Mouse (Mus musculus) liver, embryonic 15.5 days (tissue): ENCODE data around the gene Cdc42ep2. TPM values are rescaled to one million over a fixed set of nuclear protein-coding genes. Genes with fewer than 3 reads are reported as not detected.

Experiments
- ATAC-seq: fragments of 200-750 bp; cut with Nextera tagmentation; 2 replicates; pipeline ENCODE4 v1.8.0; 2017; ENCODE audit warnings: moderate number of reproducible peaks, mild to moderate bottlenecking, moderate library complexity; ENCODE audit not compliant: insufficient read depth
- H3K27ac ChIP-seq: fragments of 300-500 bp; sonication (generic); replicated peaks from 2 replicates; pipeline ENCODE4 v1.5.1; 2015; ENCODE audit warnings: mild to moderate bottlenecking, inconsistent platforms
- H3K27me3 ChIP-seq: fragments of 300-500 bp; sonication (generic); 2 replicates; pipeline ENCODE4 v1.6.1; 2015; ENCODE audit warnings: mild to moderate bottlenecking, inconsistent platforms
- H3K36me3 ChIP-seq: fragments of 300-500 bp; sonication (generic); replicated peaks from 2 replicates; pipeline ENCODE4 v1.6.1; 2015; ENCODE audit warnings: moderate library complexity, mild to moderate bottlenecking, inconsistent platforms
- H3K4me1 ChIP-seq: fragments of 300-500 bp; sonication (generic); replicated peaks from 2 replicates; pipeline ENCODE4 v1.6.1; 2015; ENCODE audit warnings: inconsistent platforms
- H3K4me2 ChIP-seq: fragments of 300-500 bp; sonication (generic); 2 replicates; pipeline ENCODE4 v1.6.1; 2015; ENCODE audit warnings: moderate library complexity, mild to moderate bottlenecking, inconsistent platforms
- H3K4me3 ChIP-seq: fragments of 300-500 bp; sonication (generic); replicated peaks from 2 replicates; pipeline ENCODE4 v1.5.1; 2015; ENCODE audit warnings: mild to moderate bottlenecking, inconsistent platforms
- H3K9ac ChIP-seq: fragments of 300-500 bp; sonication (generic); 2 replicates; pipeline ENCODE4 v1.6.1; 2015; ENCODE audit warnings: moderate library complexity, mild to moderate bottlenecking, inconsistent platforms
- H3K9me3 ChIP-seq: fragments of 300-500 bp; sonication (generic); replicated peaks from 2 replicates; pipeline ENCODE4 v1.6.1; 2016; ENCODE audit warnings: inconsistent platforms
- WGBS: fragments of 180-500 bp; shearing (Covaris S2); methylation state at CpG from one replicate; pipeline ENCODE4 v1.1.7; 2015; ENCODE audit warnings: mixed read lengths; ENCODE audit not compliant: insufficient replicate concordance; 5-methylcytosine and 5-hydroxymethylcytosine counted together
- polyA plus RNA-seq: library from polyadenylated mRNA; unstranded; fragments of >200 nt; fragmentation: Nextera tagmentation; extraction: Ambion mirVana; gene quantifications from 2 replicates; pipeline ENCODE4 v1.2.1, GENCODE M21; 2015

The Cdc42ep2 gene
- polyA plus RNA-seq = 2.9 and 3.1 TPM in 2 replicates

DNA sequence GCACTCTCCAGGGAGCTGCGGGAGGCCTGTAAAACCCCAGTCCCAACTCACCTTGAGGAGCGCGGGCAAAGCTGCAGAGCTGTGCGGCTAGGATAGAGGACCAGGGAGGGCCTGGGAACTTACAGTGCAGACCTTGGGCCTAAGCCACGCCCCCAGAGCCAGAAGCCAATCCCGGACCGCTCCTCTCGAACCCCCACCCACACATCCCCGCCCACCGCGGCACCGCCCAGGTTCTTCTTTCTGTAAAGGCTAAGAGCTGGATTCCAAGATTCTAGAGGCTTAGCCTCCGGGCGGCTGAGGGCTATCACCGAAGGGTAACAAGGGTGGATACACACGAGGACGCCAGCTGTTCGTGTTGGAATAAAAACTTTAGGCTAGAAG lies at the start of gene Cdc42ep2:
TSS of gene Cdc42ep2 (minus strand) at position 104 of the 381 bp plus-strand sequence.
- H3K4me3 ChIP-seq = peak within 1 kb of the TSS; percentile 58
- peak within 1 kb of the TSS; percentile 58 for H3K27ac ChIP-seq
- WGBS = 0% methylated on average over 18 of the region's 18 CpGs
- H3K36me3 ChIP-seq = no peaks in the 10 kb centered on the region
- peaks cover 66% of the 10 kb centered on the region for H3K4me1 ChIP-seq
- no peaks in the 10 kb centered on the region for H3K9me3 ChIP-seq
- ATAC-seq = peak; percentile 82
- peak within 1 kb of the TSS; percentile 42 for H3K9ac ChIP-seq
- H3K4me2 ChIP-seq = peak within 1 kb of the TSS; percentile 87
- H3K27me3 ChIP-seq = peaks cover 23% of the 10 kb centered on the region

DNA sequence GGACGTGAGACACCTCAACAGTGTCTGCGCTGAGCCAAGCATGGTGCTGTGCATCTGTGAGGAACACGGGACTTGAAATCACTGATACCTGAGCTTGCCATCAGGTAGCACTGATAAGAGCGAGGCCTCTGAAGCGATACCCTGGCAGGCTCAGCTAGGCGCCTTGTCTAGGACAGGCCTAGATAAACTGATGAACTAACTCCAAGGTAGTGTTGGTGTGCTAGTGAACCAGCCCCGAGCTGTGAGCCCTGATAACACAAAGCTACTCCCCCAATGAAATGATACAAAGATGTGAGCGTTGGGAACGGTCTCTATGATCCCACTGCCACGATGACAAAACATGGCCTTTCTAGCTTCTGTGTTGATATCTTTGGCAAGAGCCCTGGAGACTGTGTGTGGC lies 43.0 kb upstream of the Cdc42ep2 start:
- WGBS = 30% methylated on average over 10 of the region's 10 CpGs

DNA sequence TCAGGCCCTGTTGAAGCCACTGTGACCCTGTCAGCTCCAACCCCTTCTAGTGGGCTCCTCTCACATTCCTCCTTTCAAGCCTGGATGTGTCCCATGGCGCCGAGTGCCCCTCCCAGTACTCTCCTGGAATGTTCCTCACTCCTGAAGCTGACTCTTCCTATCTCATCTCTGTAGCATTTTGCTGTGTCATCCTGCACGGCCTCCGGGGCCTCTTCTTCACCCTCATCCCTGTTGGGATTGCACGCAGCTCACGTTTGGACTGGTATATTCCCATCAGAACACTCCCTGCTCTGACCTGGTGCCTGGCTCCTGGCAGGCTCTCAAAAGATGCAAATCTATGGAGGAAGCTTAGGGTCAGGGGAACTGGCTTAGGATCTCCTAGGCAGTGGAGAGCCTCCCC lies 42.2 kb upstream of the Cdc42ep2 start:
- Histone ChIP-seq H3K4me2 (peak overlapping the region; percentile 71), H3K4me3 (peak overlapping the region; percentile 32), H3K9ac (peak overlapping the region; percentile 47), H3K4me1 (peaks cover 83% of the 10 kb centered on the region), H3K27me3 (no peaks in the 10 kb centered on the region), H3K36me3 (peaks cover 1% of the 10 kb centered on the region; the same call in 1 of the 2 replicates), H3K27ac (peak overlapping the region; percentile 92), H3K9me3 (no peaks in the 10 kb centered on the region)
- peak; percentile 68 for ATAC-seq
- 13% methylated on average over 6 of the region's 6 CpGs for WGBS

More for the DNA sequence above, 43.0 kb upstream of the Cdc42ep2 start:
- Histone ChIP-seq H3K27me3 (no peaks in the 10 kb centered on the region), H3K4me2 (peak overlapping the region; percentile 71), H3K9me3 (no peaks in the 10 kb centered on the region), H3K27ac (peak overlapping the region; percentile 92), H3K4me3 (peak overlapping the region; percentile 32; the same call in 1 of the 2 replicates), H3K9ac (no peak overlapping the region), H3K4me1 (peaks cover 76% of the 10 kb centered on the region), H3K36me3 (no peaks in the 10 kb centered on the region)
- ATAC-seq = peak; percentile 83

DNA sequence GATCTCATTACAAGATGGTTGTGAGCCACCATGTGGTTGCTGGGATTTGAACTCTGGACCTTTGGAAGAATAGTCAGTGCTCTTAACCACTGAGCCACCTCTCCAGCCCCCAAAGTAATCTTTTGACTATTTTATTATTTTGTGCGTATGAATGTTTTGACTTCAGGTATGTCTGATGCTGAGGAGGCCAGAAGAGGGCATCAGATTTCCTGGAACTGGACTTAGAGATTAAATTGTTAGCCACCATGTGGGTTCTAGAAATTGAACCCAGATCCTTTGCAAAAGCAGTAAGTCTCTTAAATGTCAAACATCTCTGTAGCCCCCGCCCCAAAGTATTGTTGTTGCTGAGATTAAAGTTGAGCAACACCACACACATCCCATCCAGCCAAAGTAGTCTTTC lies 41.3 kb upstream of the Cdc42ep2 start:
- no peak overlapping the region for H3K9ac ChIP-seq
- H3K9me3 ChIP-seq = no peaks in the 10 kb centered on the region
- no peaks in the 10 kb centered on the region for H3K27me3 ChIP-seq
- ATAC-seq = no peak
- H3K36me3 ChIP-seq = peaks cover 10% of the 10 kb centered on the region
- 75% methylated on average over 2 of the region's 2 CpGs for WGBS
- peak overlapping the region; percentile 92 for H3K27ac ChIP-seq
- H3K4me1 ChIP-seq = peaks cover 87% of the 10 kb centered on the region
- no peak overlapping the region for H3K4me2 ChIP-seq
- H3K4me3 ChIP-seq = no peak overlapping the region

DNA sequence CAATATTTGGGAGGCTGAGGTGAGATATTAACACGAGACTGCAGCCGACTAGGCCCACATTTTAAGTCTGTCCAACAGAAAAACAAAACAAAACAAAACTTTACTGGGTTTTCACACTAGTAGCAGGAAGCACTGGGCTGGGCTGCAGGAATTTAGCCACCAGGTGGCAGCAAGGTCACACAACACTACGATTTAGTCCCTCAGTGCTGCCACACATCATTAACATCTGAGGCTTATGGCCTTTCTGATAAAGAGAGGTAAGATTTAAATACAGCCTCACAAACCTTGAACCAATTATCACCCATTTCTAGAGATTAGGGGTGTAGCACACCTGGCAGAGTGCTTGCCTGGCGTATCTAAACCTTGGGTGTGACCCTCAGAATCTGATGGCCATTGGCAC lies 40.7 kb upstream of the Cdc42ep2 start:
- 6% methylated on average over 4 of the region's 4 CpGs for WGBS
- Histone ChIP-seq H3K36me3 (peaks cover 16% of the 10 kb centered on the region), H3K4me1 (peaks cover 86% of the 10 kb centered on the region), H3K4me3 (peak overlapping the region; percentile 72), H3K9ac (0 out of 2 replicates have a peak overlapping the region, but pooled peaks have one; percentile 75), H3K27ac (peak overlapping the region; percentile 92), H3K27me3 (no peaks in the 10 kb centered on the region), H3K4me2 (peak overlapping the region; percentile 83), H3K9me3 (no peaks in the 10 kb centered on the region)
- ATAC-seq = no peak

DNA sequence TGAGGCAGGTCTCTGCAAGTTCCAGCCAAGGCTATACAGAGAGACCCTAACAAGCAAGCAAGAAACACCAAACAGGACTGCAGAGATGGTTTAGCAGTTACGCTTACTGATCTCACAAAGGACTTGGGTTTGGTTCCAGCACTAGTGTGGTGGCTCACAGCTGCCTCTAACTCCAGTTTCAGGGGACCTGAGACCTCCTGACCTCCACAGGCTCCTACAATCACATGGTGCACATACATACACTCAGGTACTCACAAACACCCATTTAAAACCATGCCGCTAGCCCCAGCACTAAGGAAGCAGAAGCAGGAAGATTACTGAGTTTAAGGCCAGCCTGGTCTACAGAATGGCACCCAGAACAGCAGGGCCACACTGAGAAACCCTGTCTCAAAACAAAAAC lies 40.2 kb upstream of the Cdc42ep2 start:
- H3K9me3 ChIP-seq = no peaks in the 10 kb centered on the region
- H3K4me3 ChIP-seq = peak overlapping the region; percentile 72
- ATAC-seq = no peak
- peaks cover 81% of the 10 kb centered on the region for H3K4me1 ChIP-seq
- H3K4me2 ChIP-seq = peak overlapping the region; percentile 83
- H3K27ac ChIP-seq = peak overlapping the region; percentile 92
- H3K9ac ChIP-seq = peak overlapping the region; percentile 75
- no peaks in the 10 kb centered on the region for H3K27me3 ChIP-seq
- H3K36me3 ChIP-seq = peaks cover 20% of the 10 kb centered on the region
- WGBS = 78% methylated on average over 2 of the region's 2 CpGs

DNA sequence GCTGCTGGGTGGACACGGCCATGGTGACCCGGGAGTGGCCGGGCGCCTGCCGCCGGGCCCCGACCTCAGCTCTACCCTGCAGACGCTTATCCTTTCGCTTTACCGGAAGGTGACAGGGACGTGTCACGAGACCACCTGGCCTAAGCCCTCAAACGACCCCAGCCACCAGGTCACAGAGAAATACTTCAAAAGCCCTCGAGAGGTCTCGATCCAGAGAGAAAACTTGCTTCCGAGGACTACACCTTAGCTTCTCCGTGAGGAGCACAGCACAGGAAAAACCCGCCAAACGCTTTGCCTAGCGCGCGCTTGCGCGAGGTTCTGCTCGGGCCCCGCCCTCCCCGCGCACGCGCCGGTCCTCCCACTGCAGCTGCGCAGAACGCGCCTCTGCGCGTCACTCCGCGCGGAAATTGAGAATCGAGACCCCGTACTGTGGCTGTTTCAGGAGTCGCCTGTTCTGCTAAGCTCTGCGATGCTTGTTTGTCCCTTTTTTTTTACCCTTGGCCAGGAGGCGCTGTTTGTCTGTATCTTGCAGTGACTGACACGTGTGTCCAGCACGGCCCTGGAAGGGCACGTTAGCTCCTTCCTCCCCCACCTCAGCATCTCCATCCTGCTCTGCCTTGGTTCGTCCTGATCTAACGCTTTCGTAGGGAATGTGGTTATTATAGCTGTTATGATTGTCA lies 39.4 kb upstream of the Cdc42ep2 start, which contains the start of gene Pola2:
TSS of gene Pola2 (minus strand) at position 320 of the 680 bp plus-strand sequence.
- Histone ChIP-seq H3K9me3 (no peaks in the 10 kb centered on the region), H3K36me3 (peaks cover 28% of the 10 kb centered on the region), H3K9ac (peak within 1 kb of the TSS; percentile 75), H3K27ac (peak within 1 kb of the TSS; percentile 92), H3K27me3 (no peaks in the 10 kb centered on the region), H3K4me1 (peaks cover 75% of the 10 kb centered on the region), H3K4me3 (peak within 1 kb of the TSS; percentile 72), H3K4me2 (peak within 1 kb of the TSS; percentile 83)
- ATAC-seq = peak; percentile 54
- under 1% methylated on average over 50 of the region's 50 CpGs for WGBS

DNA sequence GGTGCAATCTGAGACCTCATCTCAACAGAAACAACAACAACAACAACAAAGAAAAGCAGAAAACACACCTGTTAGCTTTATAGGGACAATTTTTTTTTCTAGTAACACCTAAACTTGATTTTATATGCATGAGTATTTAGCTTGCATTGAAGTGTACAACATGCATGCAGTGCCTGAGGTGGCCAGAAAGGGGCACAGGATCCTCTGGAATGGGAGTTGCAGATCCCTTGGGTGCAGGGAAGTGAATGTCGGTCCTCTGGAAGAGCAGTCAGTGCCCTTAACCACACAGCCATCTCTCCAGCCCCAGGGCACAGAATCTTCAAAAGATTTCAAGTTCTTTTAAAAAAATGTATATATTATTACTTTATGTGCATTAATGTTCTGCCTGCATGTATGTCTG lies 38.0 kb upstream of the Cdc42ep2 start:
- H3K4me3 ChIP-seq = peak overlapping the region; percentile 72

DNA sequence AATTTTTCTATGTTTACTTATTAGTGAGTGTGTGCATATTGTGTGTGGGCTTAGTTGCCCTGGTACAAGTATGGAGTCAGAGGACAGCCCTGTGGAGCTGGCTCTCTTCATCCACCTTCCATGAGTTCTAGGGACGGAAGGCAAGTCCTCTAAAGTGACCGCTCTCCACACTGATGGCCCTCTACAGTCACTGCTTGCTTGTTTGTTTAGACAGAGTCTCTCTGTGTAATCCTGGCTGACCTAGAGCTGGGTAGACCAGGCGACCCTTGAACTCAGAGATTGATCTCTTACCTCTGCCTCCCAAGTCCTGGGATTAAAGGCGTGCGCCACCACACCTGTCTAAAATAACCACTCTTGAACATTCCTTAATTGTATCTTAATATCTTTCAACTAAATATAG lies 32.8 kb upstream of the Cdc42ep2 start:
- no peak overlapping the region for H3K4me3 ChIP-seq
- peaks cover 92% of the 10 kb centered on the region for H3K36me3 ChIP-seq
- H3K27me3 ChIP-seq = no peaks in the 10 kb centered on the region
- no peaks in the 10 kb centered on the region for H3K9me3 ChIP-seq
- WGBS = 83% methylated on average over 5 of the region's 5 CpGs
- H3K9ac ChIP-seq = no peak overlapping the region
- no peak overlapping the region for H3K4me2 ChIP-seq
- no peak overlapping the region for H3K27ac ChIP-seq
- 0 out of 2 replicates have a peak, but pooled peaks have one; percentile 20 for ATAC-seq
- peaks cover 39% of the 10 kb centered on the region for H3K4me1 ChIP-seq

More for the DNA sequence above, 38.0 kb upstream of the Cdc42ep2 start:
- Histone ChIP-seq H3K36me3 (peaks cover 41% of the 10 kb centered on the region), H3K4me1 (peaks cover 68% of the 10 kb centered on the region), H3K27ac (peak overlapping the region; percentile 92), H3K9ac (peak overlapping the region; percentile 75), H3K9me3 (no peaks in the 10 kb centered on the region), H3K27me3 (no peaks in the 10 kb centered on the region), H3K4me2 (peak overlapping the region; percentile 83)
- ATAC-seq = no peak
- 28% methylated on average over 1 of the region's 1 CpGs for WGBS

DNA sequence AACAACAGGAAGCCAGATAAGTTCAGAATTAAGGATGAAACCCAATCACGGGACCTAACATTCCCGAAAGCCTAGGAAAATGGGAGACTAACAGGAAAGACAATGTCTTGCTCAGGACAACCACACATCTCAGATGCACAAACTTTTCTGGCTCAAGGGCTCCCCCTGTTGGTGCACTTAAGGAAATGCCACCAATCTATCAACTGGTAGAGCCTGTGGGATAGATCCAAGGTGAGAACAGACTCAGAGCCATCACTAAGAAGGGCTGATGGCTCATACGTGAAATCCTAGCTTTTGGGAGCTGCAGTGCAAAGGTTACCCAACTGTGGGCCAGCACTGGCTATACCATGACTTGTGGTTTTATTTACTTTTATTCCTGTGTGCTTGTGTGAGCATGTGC lies 32.1 kb upstream of the Cdc42ep2 start:
- Histone ChIP-seq H3K27me3 (no peaks in the 10 kb centered on the region), H3K4me3 (no peak overlapping the region), H3K27ac (no peak overlapping the region), H3K36me3 (peaks cover 97% of the 10 kb centered on the region), H3K4me1 (peaks cover 34% of the 10 kb centered on the region), H3K9me3 (no peaks in the 10 kb centered on the region), H3K9ac (no peak overlapping the region), H3K4me2 (no peak overlapping the region)
- peak; percentile 48 for ATAC-seq
- 22% methylated on average over 3 of the region's 3 CpGs for WGBS
